Mouse (Mus musculus) MEL (cell line): ENCODE measurements around the gene Vps51. TPM values are rescaled to one million over a fixed set of nuclear protein-coding genes. Genes with fewer than 3 reads are reported as not detected.

Experiments
- DNase-seq: peaks from one replicate; pipeline ENCODE4 v3.0.0; 2011; ENCODE audit warnings: low read depth, low spot score
- H3K27ac ChIP-seq: 2 replicates; pipeline ENCODE4 v1.5.1; 2012; ENCODE audit warnings: low read depth, mild to moderate bottlenecking, control low read depth, low read length, moderate library complexity; ENCODE audit not compliant: control insufficient read depth
- H3K27me3 ChIP-seq, 2 experiments: fragments of 150-350 bp in 1 of 2; sonication (generic) in 1 of 2; 2 replicates each; pipeline ENCODE4 v1.6.1; 2012; ENCODE audit warnings: low read length in 2 of 2, mild to moderate bottlenecking in 2 of 2, improper control_type of control experiment in 1 of 2, moderate library complexity in 1 of 2; ENCODE audit not compliant: insufficient read depth in 2 of 2, control insufficient read depth in 1 of 2
- H3K36me3 ChIP-seq, 2 experiments: 2 replicates each; pipeline ENCODE4 v1.6.1; 2012 to 2014; ENCODE audit warnings: low read length in 2 of 2, improper control_type of control experiment in 1 of 2, inconsistent platforms in 1 of 2, mild to moderate bottlenecking in 1 of 2; ENCODE audit not compliant: insufficient read depth in 2 of 2, control insufficient read depth in 1 of 2
- H3K4me1 ChIP-seq, 2 experiments: fragments of 150-350 bp in 1 of 2; sonication (generic) in 1 of 2; 2 replicates each; pipeline ENCODE4 v1.6.1; 2012; ENCODE audit warnings: low read length in 2 of 2, improper control_type of control experiment in 1 of 2, mild to moderate bottlenecking in 1 of 2; ENCODE audit not compliant: insufficient read depth in 2 of 2, control insufficient read depth in 1 of 2
- H3K4me3 ChIP-seq, 2 experiments: fragments of 150-350 bp in 1 of 2; sonication (generic) in 1 of 2; 2 replicates each; pipeline ENCODE4 v1.5.1; 2012; ENCODE audit warnings: low read depth in 2 of 2, low read length in 2 of 2, mild to moderate bottlenecking in 2 of 2, moderate library complexity in 2 of 2, control low read depth in 1 of 2, improper control_type of control experiment in 1 of 2; ENCODE audit not compliant: control insufficient read depth in 1 of 2, insufficient read depth in 1 of 2
- H3K79me2 ChIP-seq: 2 replicates; pipeline ENCODE4 v1.6.1; 2012; ENCODE audit warnings: mild to moderate bottlenecking, low read length, moderate library complexity; ENCODE audit not compliant: control insufficient read depth, poor library complexity, insufficient read depth
- H3K9ac ChIP-seq: 2 replicates; pipeline ENCODE4 v1.6.1; 2012; ENCODE audit warnings: low read depth, mild to moderate bottlenecking, control low read depth, low read length, moderate library complexity; ENCODE audit not compliant: control insufficient read depth, poor library complexity, severe bottlenecking
- H3K9me3 ChIP-seq: fragments of 150-350 bp; sonication (generic); replicated peaks from 2 replicates; pipeline ENCODE4 v1.6.1; 2012; ENCODE audit warnings: mild to moderate bottlenecking, low read length, improper control_type of control experiment, moderate library complexity; ENCODE audit not compliant: insufficient read depth
- BHLHE40 ChIP-seq: IDR thresholded peaks from 2 replicates; pipeline ENCODE4 v1.6.1; 2012; ENCODE audit warnings: low read depth, mild to moderate bottlenecking, inconsistent platforms, low read length, improper control_type of control experiment, borderline replicate concordance
- CHD1 ChIP-seq: IDR thresholded peaks from 2 replicates; pipeline ENCODE4 v1.6.1; 2012; ENCODE audit warnings: low read depth, mild to moderate bottlenecking, inconsistent platforms, low read length, improper control_type of control experiment
- CHD2 ChIP-seq: IDR thresholded peaks from 2 replicates; pipeline ENCODE4 v1.6.1; 2011; ENCODE audit warnings: low read length, improper control_type of control experiment
- CTCF ChIP-seq, 3 experiments: IDR thresholded peaks in 2 of 3; conservative IDR thresholded peaks in 1 of 3; 2 replicates each; pipeline ENCODE4 v1.5.1; 2011 to 2012; ENCODE audit warnings: low read length in 3 of 3, low read depth in 2 of 3, mild to moderate bottlenecking in 2 of 3, improper control_type of control experiment in 1 of 3, inconsistent platforms in 1 of 3, mixed read lengths in 1 of 3, moderate library complexity in 1 of 3; ENCODE audit not compliant: control insufficient read depth in 1 of 3, insufficient read depth in 1 of 3, poor library complexity in 1 of 3, severe bottlenecking in 1 of 3
- E2F4 ChIP-seq: IDR thresholded peaks from 2 replicates; pipeline ENCODE4 v1.6.1; 2011; ENCODE audit warnings: low read depth, low read length, improper control_type of control experiment, borderline replicate concordance
- ELF1 ChIP-seq: IDR thresholded peaks from 2 replicates; pipeline ENCODE4 v1.6.1; 2014; ENCODE audit warnings: low read depth, mild to moderate bottlenecking, inconsistent platforms, low read length, improper control_type of control experiment, moderate library complexity
- EP300 ChIP-seq, 2 experiments: IDR thresholded peaks; 2 replicates each; pipeline ENCODE4 v1.6.1; 2011; ENCODE audit warnings: improper control_type of control experiment in 2 of 2, low read length in 2 of 2, low read depth in 1 of 2, mild to moderate bottlenecking in 1 of 2
- ETS1 ChIP-seq: IDR thresholded peaks from 2 replicates; pipeline ENCODE4 v1.6.1; 2012; ENCODE audit warnings: low read depth, mild to moderate bottlenecking, inconsistent platforms, low read length, improper control_type of control experiment, moderate library complexity
- GABPA ChIP-seq: IDR thresholded peaks from 2 replicates; pipeline ENCODE4 v1.6.1; 2012; ENCODE audit warnings: low read depth, mild to moderate bottlenecking, inconsistent platforms, low read length, improper control_type of control experiment, moderate library complexity
- GATA1 ChIP-seq: IDR thresholded peaks from 2 replicates; pipeline ENCODE4 v1.6.1; 2011; ENCODE audit warnings: low read depth, low read length, improper control_type of control experiment
- HCFC1 ChIP-seq: IDR thresholded peaks from 2 replicates; pipeline ENCODE4 v1.6.1; 2012; ENCODE audit warnings: low read depth, mild to moderate bottlenecking, inconsistent platforms, low read length, improper control_type of control experiment, moderate library complexity
- JUND ChIP-seq: IDR thresholded peaks from 2 replicates; pipeline ENCODE4 v1.6.1; 2011; ENCODE audit warnings: low read depth, mild to moderate bottlenecking, improper control_type of control experiment, low read length
- KAT2A ChIP-seq: conservative IDR thresholded peaks from 2 replicates; pipeline ENCODE4 v1.6.1; 2012; ENCODE audit warnings: low read depth, low read length, improper control_type of control experiment, inconsistent platforms
- MAFK ChIP-seq: IDR thresholded peaks from 2 replicates; pipeline ENCODE4 v1.6.1; 2011; ENCODE audit warnings: low read depth, mild to moderate bottlenecking, low read length, improper control_type of control experiment, borderline replicate concordance
- MAX ChIP-seq: IDR thresholded peaks from 2 replicates; pipeline ENCODE4 v1.6.1; 2011; ENCODE audit warnings: low read length, improper control_type of control experiment
- MXI1 ChIP-seq: IDR thresholded peaks from 2 replicates; pipeline ENCODE4 v1.6.1; 2011; ENCODE audit warnings: mild to moderate bottlenecking, low read depth, low read length, improper control_type of control experiment
- MYB ChIP-seq: IDR thresholded peaks from 2 replicates; pipeline ENCODE4 v1.6.1; 2011; ENCODE audit warnings: mild to moderate bottlenecking, low read depth, low read length, improper control_type of control experiment
- MYC ChIP-seq: IDR thresholded peaks from 2 replicates; pipeline ENCODE4 v1.6.1; 2011; ENCODE audit warnings: low read depth, mild to moderate bottlenecking, low read length, improper control_type of control experiment, moderate library complexity
- NELFE ChIP-seq: IDR thresholded peaks from 2 replicates; pipeline ENCODE4 v1.6.1; 2011; ENCODE audit warnings: low read depth, low read length, improper control_type of control experiment
- NRF1 ChIP-seq: IDR thresholded peaks from 2 replicates; pipeline ENCODE4 v1.6.1; 2014; ENCODE audit warnings: low read depth, mild to moderate bottlenecking, inconsistent platforms, low read length, improper control_type of control experiment, moderate library complexity; ENCODE audit not compliant: poor library complexity, insufficient read depth, severe bottlenecking
- POLR2A ChIP-seq, 2 experiments: IDR thresholded peaks; 2 replicates each; pipeline ENCODE4 v1.6.1; 2011 to 2012; ENCODE audit warnings: low read length in 2 of 2, mild to moderate bottlenecking in 2 of 2, control low read depth in 1 of 2, improper control_type of control experiment in 1 of 2, low read depth in 1 of 2, moderate library complexity in 1 of 2; ENCODE audit not compliant: control insufficient read depth in 1 of 2, insufficient read depth in 1 of 2, poor library complexity in 1 of 2
- POLR2AphosphoS2 ChIP-seq: IDR thresholded peaks from 2 replicates; pipeline ENCODE4 v1.6.1; 2011; ENCODE audit warnings: low read length, improper control_type of control experiment
- POLR2AphosphoS5 ChIP-seq: IDR thresholded peaks from 2 replicates; pipeline ENCODE4 v1.6.1; 2012; ENCODE audit warnings: low read depth, borderline replicate concordance, mild to moderate bottlenecking, inconsistent platforms, low read length, moderate library complexity, mixed read lengths
- RCOR1 ChIP-seq: IDR thresholded peaks from 2 replicates; pipeline ENCODE4 v1.6.1; 2012; ENCODE audit warnings: low read depth, mild to moderate bottlenecking, inconsistent platforms, low read length, improper control_type of control experiment
- SIN3A ChIP-seq: IDR thresholded peaks from 2 replicates; pipeline ENCODE4 v1.6.1; 2012; ENCODE audit warnings: low read length, improper control_type of control experiment, inconsistent platforms
- SMC3 ChIP-seq: IDR thresholded peaks from 2 replicates; pipeline ENCODE4 v1.6.1; 2011; ENCODE audit warnings: low read depth, low read length, improper control_type of control experiment
- TAL1 ChIP-seq: IDR thresholded peaks from 2 replicates; pipeline ENCODE4 v1.6.1; 2012; ENCODE audit warnings: mild to moderate bottlenecking, inconsistent platforms, low read length, moderate library complexity, mixed read lengths
- TBP ChIP-seq: IDR thresholded peaks from 2 replicates; pipeline ENCODE4 v1.8.0; 2011; ENCODE audit warnings: low read depth, low read length, improper control_type of control experiment
- TCF12 ChIP-seq: IDR thresholded peaks from 2 replicates; pipeline ENCODE4 v1.6.1; 2014; ENCODE audit warnings: low read depth, mild to moderate bottlenecking, inconsistent platforms, low read length, improper control_type of control experiment, moderate library complexity
- UBTF ChIP-seq: IDR thresholded peaks from 2 replicates; pipeline ENCODE4 v1.6.1; 2012; ENCODE audit warnings: low read depth, mild to moderate bottlenecking, inconsistent platforms, low read length, improper control_type of control experiment, moderate library complexity, borderline replicate concordance; ENCODE audit not compliant: insufficient read depth
- USF1 ChIP-seq: IDR thresholded peaks from 2 replicates; pipeline ENCODE4 v1.6.1; 2014; ENCODE audit warnings: low read depth, mild to moderate bottlenecking, inconsistent platforms, low read length, improper control_type of control experiment, moderate library complexity
- USF2 ChIP-seq, 2 experiments: IDR thresholded peaks; 2 replicates each; pipeline ENCODE4 v1.6.1; 2011 to 2012; ENCODE audit warnings: improper control_type of control experiment in 2 of 2, low read length in 2 of 2, borderline replicate concordance in 1 of 2, inconsistent platforms in 1 of 2, low read depth in 1 of 2, mild to moderate bottlenecking in 1 of 2; ENCODE audit not compliant: insufficient read depth in 1 of 2
- ZC3H11A ChIP-seq: IDR thresholded peaks from 2 replicates; pipeline ENCODE4 v1.6.1; 2012; ENCODE audit warnings: low read depth, mild to moderate bottlenecking, inconsistent platforms, low read length, improper control_type of control experiment
- ZKSCAN1 ChIP-seq: IDR thresholded peaks from 2 replicates; pipeline ENCODE4 v1.6.1; 2012; ENCODE audit warnings: low read depth, mild to moderate bottlenecking, inconsistent platforms, low read length, improper control_type of control experiment, moderate library complexity
- ZMIZ1 ChIP-seq: IDR thresholded peaks from 2 replicates; pipeline ENCODE4 v1.6.1; 2012; ENCODE audit warnings: low read depth, mild to moderate bottlenecking, inconsistent platforms, low read length, improper control_type of control experiment, moderate library complexity
- ZNF384 ChIP-seq: IDR thresholded peaks from 2 replicates; pipeline ENCODE4 v1.6.1; 2012; ENCODE audit warnings: low read depth, mild to moderate bottlenecking, inconsistent platforms, low read length, improper control_type of control experiment
- polyA plus RNA-seq, 2 experiments: library from polyadenylated mRNA; stranded (reverse) in 1 of 2; unstranded in 1 of 2; fragments of >175 nt in 1 of 2; fragments of >200 nt in 1 of 2; gene quantifications; 2 replicates each; pipeline versions ENCODE4 v1.2.1 to v1.2.4; 2012; ENCODE audit warnings: low replicate concordance in 2 of 2, low read depth in 1 of 2; ENCODE audit not compliant: insufficient read length in 2 of 2, insufficient read depth in 1 of 2, missing spikeins in 1 of 2
- total RNA-seq: library from RNA; depleted of rRNA; stranded (reverse); fragments of 300-350 nt; gene quantifications from 2 replicates; pipeline ENCODE4 v1.2.3, GENCODE M21; 2012

Gene Vps51
- total and polyA plus RNA-seq, 3 experiments = 29.4 to 60.5 TPM; not detected in 1

DNA sequence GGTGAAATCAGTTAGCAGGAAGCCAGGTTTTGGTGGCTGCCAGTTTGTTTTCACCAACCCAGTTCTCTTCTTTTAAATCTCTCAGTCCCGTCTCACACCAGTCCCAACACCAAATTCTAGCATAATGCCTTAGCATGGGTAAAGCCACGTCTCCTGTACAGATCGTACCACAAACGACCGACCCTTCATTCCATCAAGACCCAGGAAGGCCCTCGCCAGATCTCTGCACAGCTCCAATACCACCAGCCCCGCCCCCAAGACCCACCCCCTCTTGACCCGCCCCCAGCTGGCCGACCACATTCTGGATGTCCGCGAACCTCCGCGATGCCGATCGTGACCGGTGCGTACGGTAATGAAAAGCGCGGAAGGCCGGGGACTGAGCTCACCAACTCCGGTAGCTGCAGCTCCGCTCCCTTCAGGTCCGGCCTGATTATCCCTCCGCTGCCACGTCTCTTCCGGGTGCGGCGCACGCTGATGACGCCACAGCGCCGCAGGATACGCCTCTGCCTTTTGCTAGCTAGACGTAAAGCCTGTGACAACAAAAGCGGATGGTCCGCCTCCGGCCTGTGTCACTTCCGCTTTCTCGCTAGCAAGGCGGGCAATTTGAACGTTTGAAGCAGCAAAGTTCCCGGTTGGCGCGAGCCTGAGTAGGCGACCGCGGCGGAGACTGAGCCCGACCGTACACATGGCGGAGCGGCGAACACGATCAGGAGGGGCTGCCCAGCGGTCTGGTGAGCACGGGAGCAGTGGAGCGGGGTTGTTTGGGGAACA, 7.6 kb upstream of the Vps51 start, which contains the start of the genes Zfpl1 and Cdca5:
Gene Zfpl1, minus strand, starts transcription at position 479 of the 771 bp plus-strand sequence.
Gene Cdca5, plus strand, starts transcription at position 506 of the 771 bp plus-strand sequence.
- Histone ChIP-seq H3K9ac (peak within 1 kb of the TSS; percentile 90), H3K9me3 (no peaks in the 10 kb centered on the region), H3K27ac (peak within 1 kb of the TSS; percentile 80), H3K79me2 (peaks cover 33% of the 10 kb centered on the region), H3K36me3 (peaks cover 0 to 9% of the 10 kb centered on the region in 2 experiments), H3K4me3 (peak within 1 kb of the TSS; percentile 76 to 82), H3K27me3 (no peaks in the 10 kb centered on the region), H3K4me1 (peaks cover 0 to 5% of the 10 kb centered on the region in 2 experiments; a peak in 2 of 4 replicates)
- DNase-seq = peak; percentile 99
- no peak for TF ChIP-seq ZC3H11A
- no peak for TF ChIP-seq MYB
- no peak for TF ChIP-seq POLR2AphosphoS5
- TF ChIP-seq ETS1 = peak; percentile 81
- TF ChIP-seq NELFE = peak; percentile 63
- peak; percentile 65; the same call in 1 of the 2 replicates for TF ChIP-seq TBP
- peak; percentile 99 for TF ChIP-seq SIN3A
- peak; percentile 100 for TF ChIP-seq ELF1
- peak; percentile 94 for TF ChIP-seq MXI1
- no peak for TF ChIP-seq EP300 (IDR thresholded peaks at IDR 0.05; ENCODE audit: low read depth in 1 of 2, low read length in 2 of 2)
- peak; percentile 81 for TF ChIP-seq ZNF384
- TF ChIP-seq BHLHE40 = no peak
- peak; percentile 74 to 83; a peak in 3 of 4 replicates for TF ChIP-seq POLR2A (IDR thresholded peaks at IDR 0.05; ENCODE audit: control insufficient read depth in 1 of 2, insufficient read depth in 1 of 2, low read depth in 1 of 2, low read length in 2 of 2, poor library complexity in 1 of 2)
- no peak; the same call in 1 of the 2 replicates for TF ChIP-seq JUND
- peak; percentile 67 for TF ChIP-seq TCF12
- no peak for TF ChIP-seq USF1
- peak; percentile 84 for TF ChIP-seq KAT2A
- TF ChIP-seq HCFC1 = peak; percentile 97
- TF ChIP-seq GABPA = no peak
- no peak for TF ChIP-seq ZMIZ1
- no peak for TF ChIP-seq SMC3
- no peak for TF ChIP-seq GATA1
- no peak for TF ChIP-seq CTCF (IDR thresholded peaks at IDR 0.05 in 2 of 3, conservative IDR thresholded peaks at IDR 0.05 in 1 of 3; ENCODE audit: control insufficient read depth in 1 of 3, insufficient read depth in 1 of 3, low read depth in 2 of 3, low read length in 3 of 3, poor library complexity in 1 of 3, severe bottlenecking in 1 of 3)
- TF ChIP-seq RCOR1 = no peak
- TF ChIP-seq MYC = peak; percentile 86
- no peak for TF ChIP-seq UBTF
- TF ChIP-seq E2F4 = peak; percentile 98
- peak; percentile 45; the same call in 1 of the 2 replicates for TF ChIP-seq POLR2AphosphoS2
- no peak for TF ChIP-seq TAL1
- no peak for TF ChIP-seq USF2 (IDR thresholded peaks at IDR 0.05; ENCODE audit: borderline replicate concordance in 1 of 2, insufficient read depth in 1 of 2, low read depth in 1 of 2, low read length in 2 of 2)
- TF ChIP-seq CHD1 = no peak
- TF ChIP-seq MAFK = no peak
- no peak for TF ChIP-seq ZKSCAN1
- TF ChIP-seq CHD2 = no peak
- TF ChIP-seq MAX = peak; percentile 82
- 0 out of 2 replicates have a peak, but pooled peaks have one; percentile 24 for TF ChIP-seq NRF1
